Mouse (Mus musculus): ENCODE data around the gene Cracr2b. TPM values are rescaled to one million over a fixed set of nuclear protein-coding genes. Genes with fewer than 3 reads are reported as not detected.

The Cracr2b gene
- polyA plus RNA-seq, 3 experiments from 2014 or later: not detected

- no peak for ATAC-seq
These were observed 9.7 kb downstream of the Cracr2b start for GRCm38 (mm10) chr7:141470637-141470944.

DNA sequence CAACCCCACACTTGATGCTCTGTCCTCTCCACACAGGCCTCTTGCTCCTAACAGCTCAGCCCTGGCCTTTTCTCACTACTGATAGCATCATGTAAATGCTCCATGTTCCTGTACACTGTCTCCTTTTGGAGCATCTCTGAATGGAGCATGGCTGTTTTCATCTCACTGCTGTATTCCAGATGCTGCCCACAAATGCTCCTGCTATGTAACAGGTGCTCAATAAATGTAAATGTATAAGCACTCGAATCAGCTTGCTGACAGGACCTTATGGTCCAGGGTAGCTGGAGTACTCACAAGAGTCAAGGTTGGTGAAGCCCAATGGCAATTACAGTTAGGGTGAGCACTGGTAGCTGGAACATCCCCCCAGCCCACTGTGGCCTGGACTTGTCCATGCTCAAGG lies 10.3 kb downstream of the Cracr2b start:
- ATAC-seq: no peak

- ATAC-seq: no peak
These were observed 11.3 kb downstream of the Cracr2b start for GRCm38 (mm10) chr7:141472226-141472625.

DNA sequence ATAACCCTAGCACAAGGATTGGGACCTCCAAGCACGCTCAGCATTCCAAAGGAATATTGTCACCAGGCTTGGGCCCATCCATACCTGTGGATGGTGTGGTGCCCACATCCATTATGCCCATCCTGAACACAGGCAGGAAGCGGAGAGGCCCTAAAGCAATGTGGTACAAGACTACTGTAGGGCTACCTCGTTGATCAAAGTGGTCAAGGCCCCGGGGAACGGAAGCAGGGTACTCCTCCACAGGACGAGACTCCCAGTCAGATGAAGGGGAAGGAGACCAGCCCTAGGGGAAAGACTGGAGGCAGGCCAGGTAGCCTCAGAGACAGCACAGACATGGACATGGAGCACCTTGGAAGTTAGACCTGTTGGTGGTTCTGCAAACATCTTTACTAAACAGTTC lies 11.9 kb downstream of the Cracr2b start:
- no peak for ATAC-seq

- no peak for ATAC-seq
These were observed 13.3 kb downstream of the Cracr2b start for GRCm38 (mm10) chr7:141474160-141474559.

DNA sequence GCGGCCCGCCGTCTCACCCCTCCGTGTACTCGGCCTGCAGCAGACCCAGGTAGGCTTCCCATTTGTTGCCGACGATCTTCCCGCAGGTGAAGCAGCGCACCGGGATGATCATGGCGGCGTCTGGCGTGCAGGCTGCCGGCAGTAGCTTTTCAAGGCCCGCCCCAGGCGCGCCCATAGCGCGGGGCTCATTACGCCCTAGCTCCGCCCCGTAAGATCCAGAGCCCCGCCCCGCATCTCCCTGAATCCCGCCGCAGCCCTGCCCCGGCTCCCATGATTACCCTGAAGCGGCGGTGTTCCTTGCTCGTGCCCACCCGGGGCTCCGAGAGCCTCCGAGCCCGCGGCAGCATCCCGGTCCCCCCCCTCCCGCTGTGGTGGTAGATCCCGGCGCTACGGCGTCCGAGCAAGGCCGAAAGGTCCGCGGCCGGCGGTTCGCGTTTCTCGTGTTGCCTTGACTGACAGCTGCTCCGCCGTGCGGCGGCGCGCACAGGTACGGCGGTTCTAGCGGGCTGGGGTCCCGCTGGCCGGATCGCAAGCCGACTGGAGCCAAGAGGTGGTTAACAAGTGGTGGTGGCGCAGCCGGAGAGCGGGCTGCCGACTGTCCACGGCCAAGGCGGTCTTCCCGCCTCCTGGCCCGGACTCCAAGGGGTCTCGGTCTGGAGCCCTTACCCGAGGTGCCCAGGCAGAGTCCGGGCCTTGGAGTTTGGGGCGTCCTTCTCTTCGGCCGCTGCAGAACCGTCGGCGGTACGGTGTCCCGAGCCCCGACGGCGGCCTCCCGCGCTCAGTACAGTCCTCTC lies 14.3 kb downstream of the Cracr2b start, which contains the start of the genes Polr2l and Tspan4:
Gene Polr2l (minus strand): TSS at position 122 of the 794 bp plus-strand sequence.
Gene Tspan4 (plus strand): TSS at position 230 of the 794 bp plus-strand sequence.
- ATAC-seq: peak; percentile 89

GRCm38 (mm10) chr7:141475805-141476158 lies 14.9 kb downstream of the Cracr2b start:
- ATAC-seq: no peak

DNA sequence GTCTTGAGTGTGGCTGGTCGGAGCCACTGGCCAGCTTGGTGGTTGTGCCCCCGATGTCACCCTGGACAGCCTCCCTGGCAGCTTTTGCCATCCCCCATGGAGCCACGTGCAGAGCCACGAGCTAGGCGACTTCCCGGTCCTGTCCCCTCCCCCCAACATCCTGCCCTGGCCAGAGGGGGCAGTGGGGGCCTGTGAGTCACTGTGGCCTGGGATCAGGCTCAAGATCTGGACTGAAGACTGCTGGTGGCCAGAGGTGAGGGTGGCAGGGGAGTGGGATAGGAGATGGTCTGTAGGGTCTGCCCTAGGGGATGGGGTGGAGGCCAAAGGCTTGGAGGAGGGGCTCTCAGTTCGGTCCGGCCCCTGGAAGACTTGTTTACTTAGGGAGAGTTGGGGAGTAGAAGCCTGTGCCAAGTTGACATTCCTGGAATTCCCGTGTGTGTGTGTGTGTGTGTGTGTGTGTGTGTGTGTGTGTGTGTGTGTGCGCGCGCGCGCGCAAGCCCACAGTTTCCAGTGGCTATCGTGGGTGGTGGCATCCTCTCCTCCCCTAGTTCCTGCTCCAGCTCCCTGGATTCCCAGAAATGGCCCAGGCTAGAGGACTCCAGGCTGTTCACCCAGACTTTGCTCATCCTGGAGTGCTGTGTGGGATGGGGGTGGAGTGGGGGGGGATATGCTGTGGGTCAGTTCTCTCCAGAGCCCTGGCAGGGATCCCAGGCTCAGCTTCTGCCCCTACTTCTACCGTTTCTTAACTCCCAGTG lies 15.5 kb downstream of the Cracr2b start:
- no peak for ATAC-seq

GRCm38 (mm10) chr7:141476981-141477370 lies 16.1 kb downstream of the Cracr2b start:
- no peak for ATAC-seq

DNA sequence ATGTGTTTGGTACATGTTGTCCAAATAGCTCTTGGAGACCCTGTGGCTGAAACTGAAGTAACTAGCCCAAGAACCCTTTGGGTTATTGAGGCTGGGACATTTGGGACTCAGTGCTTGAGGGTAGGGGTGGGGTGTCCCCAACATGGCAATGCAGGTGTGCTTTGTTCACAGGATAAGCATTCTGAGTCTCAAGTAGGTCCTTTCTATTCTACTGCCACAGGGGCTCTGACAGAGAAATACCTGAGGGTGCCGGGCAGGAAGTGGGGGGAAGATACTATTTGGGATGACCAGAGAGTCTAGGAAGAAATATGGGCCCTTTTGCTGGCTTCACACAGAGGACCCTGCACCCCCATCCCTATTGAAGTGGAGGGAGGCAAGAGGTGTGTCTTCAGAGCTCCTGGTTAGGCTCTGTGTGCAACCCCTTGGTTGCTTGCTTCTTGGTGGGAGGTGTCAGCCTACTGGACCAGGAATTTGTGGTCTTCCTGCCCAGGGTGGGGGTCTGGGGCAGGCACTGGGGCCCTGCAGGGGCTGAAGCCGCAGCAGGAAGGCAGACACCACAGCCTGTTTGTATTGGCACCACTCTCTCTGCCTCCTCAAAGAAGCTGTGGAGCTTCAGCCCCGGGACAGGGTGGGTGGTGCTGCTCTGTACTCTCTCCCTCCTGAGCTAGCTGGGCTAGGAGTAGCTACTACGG lies 16.8 kb downstream of the Cracr2b start:
- ATAC-seq: no peak

DNA sequence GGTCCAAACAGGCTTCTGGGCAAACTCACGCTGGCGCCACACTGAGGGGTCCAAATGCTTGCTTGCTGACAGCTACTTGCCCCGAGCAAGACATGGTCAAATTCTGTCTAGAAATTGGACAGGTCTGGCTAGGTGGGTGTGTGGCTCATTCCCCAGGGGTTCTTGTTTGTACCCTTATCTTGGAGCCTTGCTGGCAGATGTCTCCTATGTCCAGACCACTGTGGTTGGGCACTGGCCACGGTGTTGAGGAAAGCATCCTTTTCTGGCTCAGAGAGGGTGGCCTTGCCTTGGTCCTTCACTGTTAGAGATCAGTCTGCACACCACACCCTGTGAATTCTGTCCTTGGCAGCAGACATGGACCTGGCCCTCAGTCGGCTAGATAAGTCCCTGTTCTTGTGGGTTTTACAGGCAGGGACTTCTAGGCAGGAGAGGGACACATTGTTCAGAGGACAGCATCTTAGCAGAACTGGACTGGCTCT lies 17.4 kb downstream of the Cracr2b start:
- no peak for ATAC-seq

GRCm38 (mm10) chr7:141480842-141481497 lies 20.1 kb downstream of the Cracr2b start:
- peak; percentile 88 for ATAC-seq

- peak; percentile 27 for ATAC-seq
These were observed 20.9 kb downstream of the Cracr2b start for GRCm38 (mm10) chr7:141481498-141482401.

DNA sequence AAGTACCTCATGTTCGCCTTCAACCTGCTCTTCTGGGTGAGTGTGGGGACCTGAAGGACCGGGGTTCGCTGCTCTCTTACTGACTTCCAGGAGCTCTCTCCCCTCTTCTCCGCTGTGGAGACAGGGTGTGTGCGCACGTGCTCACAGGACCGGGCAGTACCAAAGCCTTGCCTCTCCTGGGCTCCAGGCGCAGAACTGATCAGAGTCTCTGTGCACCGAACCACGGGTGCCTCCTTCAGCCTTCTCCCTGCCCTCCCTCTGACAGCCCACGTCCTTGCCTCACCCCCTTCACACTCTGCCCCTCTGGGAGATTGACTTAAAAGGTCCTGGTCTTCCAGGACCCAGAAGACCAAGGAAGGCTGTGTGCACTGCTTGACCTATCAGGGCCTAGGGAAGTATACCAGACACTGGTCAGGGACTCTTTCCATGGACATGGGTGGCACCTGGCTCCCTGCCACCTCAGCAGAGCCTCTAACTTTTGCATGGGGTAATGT lies 21.7 kb downstream of the Cracr2b start:
- ATAC-seq: no peak

- no peak for ATAC-seq
These were observed 22.3 kb downstream of the Cracr2b start for GRCm38 (mm10) chr7:141483114-141483653.

DNA sequence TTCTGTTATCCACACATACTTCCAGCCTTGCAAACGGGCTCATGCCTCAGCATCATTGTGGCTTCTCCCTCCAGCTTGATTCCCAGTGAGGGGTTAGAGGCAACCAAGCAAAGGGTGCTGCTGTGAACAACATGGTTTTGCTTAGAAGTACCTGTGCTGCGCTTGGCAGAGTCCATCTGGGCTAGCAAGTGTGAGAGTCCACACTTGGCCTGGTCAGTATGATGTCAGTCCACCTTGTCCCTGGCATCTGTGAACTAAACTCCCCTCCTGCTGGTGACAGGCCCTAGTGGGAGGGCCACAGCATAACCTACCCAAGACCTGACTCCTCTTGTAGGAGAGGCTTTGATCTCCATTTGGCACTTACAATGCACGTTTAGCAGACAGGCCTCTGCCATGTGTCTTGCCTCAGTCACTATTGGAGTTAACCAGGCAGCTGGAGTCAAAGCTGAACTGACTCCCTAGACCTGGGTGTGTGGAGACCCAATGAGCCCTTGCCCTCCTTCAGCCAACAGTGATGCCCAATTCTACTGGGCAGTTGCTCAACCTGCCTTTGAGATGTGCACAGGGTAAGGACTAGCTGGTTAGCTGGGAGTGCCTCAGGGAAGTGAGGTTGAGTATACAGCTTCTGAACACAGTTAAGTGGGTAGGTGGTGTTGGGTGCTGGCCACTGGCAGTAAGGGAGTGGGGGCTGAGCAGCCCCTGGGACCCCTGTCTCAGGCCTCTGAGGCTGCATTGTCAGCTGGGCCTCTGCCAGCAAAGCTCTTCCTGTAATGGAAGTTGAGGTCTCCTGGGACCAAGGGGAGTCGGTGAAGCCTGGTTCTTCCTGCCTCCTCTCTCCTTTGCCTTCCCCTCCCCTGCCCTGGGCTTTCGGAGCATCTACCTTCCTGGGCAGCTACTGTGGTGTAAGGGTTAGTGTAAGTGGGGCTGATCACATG lies 23.6 kb downstream of the Cracr2b start:
- ATAC-seq: no peak

DNA sequence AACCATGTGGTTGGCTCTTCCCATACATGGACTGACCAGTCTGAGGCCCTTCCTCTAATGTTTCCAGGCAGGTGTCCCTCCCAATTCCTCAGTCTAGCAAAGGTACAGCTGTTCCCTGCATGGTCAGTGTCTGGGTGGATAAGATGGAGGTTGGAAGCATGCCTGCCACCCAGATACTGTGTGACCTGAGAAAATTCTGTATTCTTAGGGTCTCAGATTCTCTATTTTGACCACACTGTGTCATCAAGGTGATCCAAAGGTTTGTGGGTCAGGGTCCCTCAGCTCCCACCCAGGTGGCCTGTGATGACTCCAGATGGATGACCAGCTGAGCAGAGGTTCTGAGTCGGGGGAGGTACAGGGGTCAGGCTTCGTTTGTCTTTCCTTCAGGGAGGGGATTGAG lies 24.3 kb downstream of the Cracr2b start:
- no peak for ATAC-seq

DNA sequence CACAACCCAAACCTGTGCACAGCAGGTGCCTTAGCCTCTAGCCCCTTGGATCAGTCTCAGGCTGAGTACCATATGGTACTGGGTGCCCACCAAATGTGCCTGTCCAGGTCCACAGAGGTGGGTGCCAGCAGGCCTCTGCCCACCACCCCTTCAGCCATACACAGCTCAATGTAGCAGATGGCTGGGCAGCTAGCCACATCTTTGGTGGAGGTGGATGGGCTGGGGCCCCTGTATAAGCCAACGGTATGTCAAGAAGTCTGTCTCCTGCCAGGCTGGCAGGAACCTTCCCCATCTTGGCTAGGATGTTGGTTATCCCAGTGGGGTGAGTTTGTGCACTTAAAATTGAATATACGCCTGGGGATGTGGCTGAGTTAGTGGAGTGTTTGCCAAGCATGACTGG lies 24.7 kb downstream of the Cracr2b start:
- no peak for ATAC-seq

GRCm38 (mm10) chr7:141486239-141486638 lies 25.3 kb downstream of the Cracr2b start:
- ATAC-seq: no peak

DNA sequence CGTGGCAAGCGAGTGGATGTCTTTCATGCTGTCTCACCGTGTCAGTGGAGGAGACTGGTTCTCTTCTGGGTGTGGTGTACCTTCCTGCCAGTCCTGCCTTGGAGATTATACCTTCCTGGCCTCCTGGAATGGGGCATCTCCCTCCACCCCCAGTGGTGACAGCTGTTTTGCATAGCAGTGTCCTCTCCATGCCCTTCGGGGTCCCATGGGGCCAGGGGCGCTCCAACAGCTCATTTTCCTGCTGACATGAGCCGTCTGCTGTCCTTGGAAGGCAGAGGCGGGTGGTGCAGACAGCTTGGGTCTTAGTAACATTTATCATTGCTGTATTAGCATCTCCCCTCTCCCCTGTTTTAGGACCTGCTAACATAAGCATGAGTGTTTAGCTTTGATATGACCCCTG lies 26.2 kb downstream of the Cracr2b start:
- no peak for ATAC-seq

Measured in inflammation-experienced regulatory T-cells, adult 6 months (primary cell).